Mouse (Mus musculus) small intestine, adult 2 months (tissue): ENCODE measurements at regions not wholly inside any gene's neighbourhood (a gene's known extent, or its start where the extent isn't known, plus 50 kb on each side); places are given as distances from the start of the nearest gene placed in this dataset.

ENCODE experiments used
- CTCF ChIP-seq: fragments of 200-500 bp; IDR thresholded peaks from 2 replicates; pipeline ENCODE4 v1.5.1; 2012; ENCODE audit warnings: low read depth, mild to moderate bottlenecking, control low read depth, inconsistent platforms, low read length, moderate library complexity, mixed read lengths; ENCODE audit not compliant: insufficient replicate concordance, insufficient read length; ENCODE audit errors: extremely low read depth
- POLR2A ChIP-seq: fragments of 200-500 bp; IDR thresholded peaks from 2 replicates; pipeline ENCODE4 v1.6.1; 2012; ENCODE audit warnings: low read depth, mild to moderate bottlenecking, control low read depth, inconsistent platforms, low read length, moderate library complexity

GRCm38 (mm10) chr13:73158016-73158415 lies 102.3 kb upstream of the Irx4 start:
- TF ChIP-seq POLR2A = no peak
- no peak for TF ChIP-seq CTCF
